Mouse (Mus musculus) G1E (cell line): Measurements from ENCODE around the gene Ogfrl1. TPM values are rescaled to one million over a fixed set of nuclear protein-coding genes. Genes with fewer than 3 reads are reported as not detected.

ENCODE experiments used
- ATAC-seq: 2 replicates; pipeline ENCODE4 v1.8.0; 2016; ENCODE audit warnings: mild to moderate bottlenecking; ENCODE audit not compliant: insufficient number of reproducible peaks, poor library complexity, low FRiP score, severe bottlenecking; ENCODE audit errors: extremely low read depth
- DNase-seq: peaks from one replicate; pipeline ENCODE4 v3.0.0; 2012; ENCODE audit warnings: low spot score
- H3K27me3 ChIP-seq: 2 replicates; pipeline ENCODE4 v1.6.1; 2012; ENCODE audit warnings: mild to moderate bottlenecking, low read length, inconsistent platforms; ENCODE audit not compliant: insufficient read depth
- H3K36me3 ChIP-seq: replicated peaks from 2 replicates; pipeline ENCODE3; 2012; ENCODE audit warnings: mild to moderate bottlenecking, inconsistent platforms
- H3K4me1 ChIP-seq: 2 replicates; pipeline ENCODE4 v1.6.1; 2012; ENCODE audit warnings: low read depth, low read length, inconsistent platforms, mixed read lengths; ENCODE audit not compliant: insufficient read depth
- H3K4me3 ChIP-seq: 2 replicates; pipeline ENCODE4 v1.5.1; 2012; ENCODE audit warnings: low read depth, mild to moderate bottlenecking, inconsistent platforms, low read length, moderate library complexity, mixed read lengths
- H3K9me3 ChIP-seq: replicated peaks from 2 replicates; pipeline ENCODE4 v1.6.1; 2012; ENCODE audit warnings: inconsistent platforms
- CTCF ChIP-seq: IDR thresholded peaks from 2 replicates; pipeline ENCODE4 v1.5.1; 2012; ENCODE audit warnings: low read depth, low read length, inconsistent platforms, mixed read lengths
- GATA1 ChIP-seq: IDR thresholded peaks from 2 replicates; pipeline ENCODE4 v1.6.1; 2012; ENCODE audit warnings: borderline replicate concordance, low read length, inconsistent platforms, mixed read lengths
- GATA2 ChIP-seq: IDR thresholded peaks from 2 replicates; pipeline ENCODE4 v1.6.1; 2012; ENCODE audit warnings: low read depth, low read length, inconsistent platforms, borderline replicate concordance
- POLR2AphosphoS5 ChIP-seq: IDR thresholded peaks from 2 replicates; pipeline ENCODE4 v1.6.1; 2012; ENCODE audit warnings: low read depth, low read length, inconsistent platforms; ENCODE audit not compliant: insufficient replicate concordance
- TAL1 ChIP-seq: conservative IDR thresholded peaks from 2 replicates; pipeline ENCODE4 v1.6.1; 2012; ENCODE audit warnings: low read depth, low read length, inconsistent platforms, mixed read lengths
- polyA plus RNA-seq: library from polyadenylated mRNA; stranded (reverse); fragments of >175 nt; gene quantifications from 2 replicates; pipeline ENCODE4 v1.2.3, GENCODE M21; 2012
- total RNA-seq, 2 experiments: library from RNA; stranded (forward) in 1 of 2; stranded (reverse) in 1 of 2; fragments of 200-1000 nt in 1 of 2; fragments of >200 nt in 1 of 2; fragmentation: Nextera tagmentation in 1 of 2; gene quantifications; 2 replicates each; pipeline ENCODE4 v1.2.3; 2014 to 2017

Ogfrl1 gene
- total and polyA plus RNA-seq, 3 experiments = 10.8 to 36.6 (median 13.5) TPM

DNA sequence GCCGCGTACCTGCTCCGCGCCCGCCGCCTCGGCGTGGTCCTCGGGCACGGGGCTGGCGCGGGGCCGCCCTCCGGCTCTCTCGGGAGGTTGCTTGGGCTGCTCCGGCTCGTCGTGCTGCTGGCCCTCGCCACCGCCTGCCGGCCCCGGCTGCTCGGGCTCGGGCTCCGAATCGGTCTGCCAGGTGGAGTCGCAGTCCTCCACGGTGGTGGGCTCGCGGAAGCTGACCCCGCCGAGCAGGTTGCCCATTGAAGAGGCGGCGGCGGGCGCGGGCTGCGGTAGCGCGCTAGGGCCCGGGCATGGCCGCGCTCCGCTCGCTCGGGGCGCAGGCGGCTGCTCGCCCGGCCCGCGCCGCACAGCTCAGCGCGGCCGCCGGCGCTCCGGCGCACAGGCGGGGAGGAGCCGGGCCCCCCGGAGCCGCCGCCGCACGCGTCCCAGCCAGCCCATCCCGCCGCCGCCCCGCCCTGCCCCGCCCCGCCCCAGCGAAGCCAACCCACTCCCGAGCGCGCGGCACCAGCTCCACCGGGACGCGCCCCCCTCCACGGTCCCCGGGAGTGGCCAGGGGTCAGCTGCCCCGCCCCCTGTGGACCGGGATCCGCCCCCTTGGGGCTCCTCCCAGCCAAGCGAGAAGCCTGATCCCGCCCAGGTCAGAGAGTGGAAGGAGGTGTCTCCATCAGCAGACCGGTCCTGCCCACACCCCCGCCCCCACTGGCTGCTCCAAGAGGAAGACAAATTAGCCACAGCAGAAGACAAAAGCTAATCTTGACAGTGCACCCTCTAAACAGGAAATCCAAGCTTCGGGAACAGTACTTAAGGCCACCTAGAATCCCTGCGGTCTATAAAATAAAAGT, 14.5 kb downstream of the Ogfrl1 start:
- peaks cover 37% of the 10 kb centered on the region for H3K4me1 ChIP-seq
- peak; percentile 98 for ATAC-seq
- peak overlapping the region; percentile 85 for H3K4me3 ChIP-seq

DNA sequence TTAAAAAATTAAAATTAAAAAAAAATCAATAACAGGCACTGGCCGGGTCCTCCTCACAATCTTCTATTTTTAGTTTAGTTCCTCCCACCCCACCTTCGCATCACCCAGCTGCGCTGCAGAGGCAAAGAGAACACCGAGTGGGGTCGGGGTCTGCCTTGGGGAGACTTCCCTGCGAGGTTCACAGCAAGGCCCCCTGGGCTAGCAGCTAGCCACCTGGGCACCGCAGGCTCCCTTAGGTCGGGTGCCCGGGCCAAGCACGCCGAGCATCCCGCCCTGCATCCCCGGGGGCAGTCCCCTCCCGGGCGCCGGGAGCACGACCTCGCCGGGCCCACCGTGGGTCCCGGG, 15.1 kb downstream of the Ogfrl1 start:
- no peaks in the 10 kb centered on the region for H3K9me3 ChIP-seq
- peaks cover 23% of the 10 kb centered on the region for H3K36me3 ChIP-seq
- peak overlapping the region; percentile 85 for H3K4me3 ChIP-seq
- peaks cover 37% of the 10 kb centered on the region for H3K4me1 ChIP-seq
- H3K27me3 ChIP-seq = no peaks in the 10 kb centered on the region
- no peak for ATAC-seq
- TF ChIP-seq TAL1 (no peak), GATA2 (no peak), CTCF (no peak), POLR2AphosphoS5 (no peak), GATA1 (no peak)
- peak; percentile 65 for DNase-seq

More for the DNA sequence above, 14.5 kb downstream of the Ogfrl1 start:
- no peak for TF ChIP-seq TAL1
- TF ChIP-seq GATA2 = no peak
- TF ChIP-seq CTCF = no peak
- no peak for TF ChIP-seq GATA1
- TF ChIP-seq POLR2AphosphoS5 = no peak
- H3K27me3 ChIP-seq = no peaks in the 10 kb centered on the region
- H3K36me3 ChIP-seq = peaks cover 18% of the 10 kb centered on the region
- DNase-seq = peak; percentile 97
- H3K9me3 ChIP-seq = no peaks in the 10 kb centered on the region

DNA sequence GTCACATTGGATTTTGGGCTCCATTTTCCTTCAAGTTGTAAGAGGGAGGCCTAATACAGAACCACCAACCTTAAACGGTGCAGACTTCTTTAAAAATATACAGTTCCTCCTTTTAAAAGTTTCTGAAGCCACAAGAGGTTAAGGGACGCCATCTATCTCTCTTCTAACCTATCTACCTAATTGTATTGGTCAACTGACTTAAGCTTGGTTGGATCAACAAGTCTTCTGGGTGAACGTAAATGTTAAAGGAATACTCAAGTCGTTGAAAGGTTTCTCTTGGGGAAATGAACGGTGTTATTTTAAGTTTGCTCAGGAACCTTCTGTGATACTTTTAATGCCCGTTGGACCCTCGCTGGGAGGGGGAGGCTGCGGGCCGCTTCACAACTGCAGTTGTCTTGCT, 15.5 kb downstream of the Ogfrl1 start:
- no peak for TF ChIP-seq GATA2
- TF ChIP-seq GATA1 = no peak
- no peak for TF ChIP-seq TAL1
- TF ChIP-seq POLR2AphosphoS5 = no peak
- no peak for TF ChIP-seq CTCF
- DNase-seq = peak; percentile 18
- Histone ChIP-seq H3K27me3 (no peaks in the 10 kb centered on the region), H3K36me3 (peaks cover 27% of the 10 kb centered on the region), H3K4me1 (peaks cover 37% of the 10 kb centered on the region), H3K4me3 (peak overlapping the region; percentile 85), H3K9me3 (no peaks in the 10 kb centered on the region)
- no peak for ATAC-seq

DNA sequence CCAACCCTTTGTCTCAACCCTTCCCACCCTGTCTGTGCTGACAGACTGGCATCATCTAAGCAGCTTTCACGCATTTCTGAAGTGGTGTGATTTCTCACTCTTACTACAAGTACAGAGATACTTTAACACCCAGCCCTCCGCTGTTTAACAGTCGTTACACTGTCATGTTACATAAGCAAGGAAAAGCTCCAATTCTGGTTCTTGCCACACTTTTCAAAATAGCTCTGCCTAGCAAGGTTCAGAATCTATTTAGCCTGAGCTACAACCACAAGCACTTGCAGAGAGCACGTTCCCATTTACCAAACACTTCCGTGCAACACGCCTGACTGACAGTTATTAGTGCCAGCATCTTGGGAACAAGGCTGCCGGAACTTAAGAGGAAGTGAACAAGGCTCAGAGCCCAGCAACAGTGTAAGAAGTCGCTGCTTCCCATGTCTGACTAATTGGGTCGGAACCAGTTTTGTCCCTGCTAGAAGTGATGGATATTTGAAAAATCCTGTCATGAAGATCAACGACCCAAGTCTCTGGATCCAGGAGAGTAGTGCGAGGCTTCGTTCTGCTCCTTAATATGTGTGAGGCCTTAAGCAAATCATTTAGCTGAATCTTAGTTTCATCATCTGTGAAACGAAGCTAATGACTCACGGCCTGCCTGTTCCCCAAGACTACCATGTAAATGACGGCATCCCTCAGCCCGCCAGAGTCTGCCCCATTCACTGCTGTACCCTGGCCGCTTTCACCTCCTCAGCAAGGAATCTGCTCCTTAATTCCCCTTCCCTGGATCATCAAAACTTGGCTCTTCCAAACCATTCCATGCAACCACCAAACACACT, 17.4 kb downstream of the Ogfrl1 start:
- Histone ChIP-seq H3K4me3 (no peak overlapping the region), H3K4me1 (peaks cover 37% of the 10 kb centered on the region), H3K36me3 (peaks cover 39% of the 10 kb centered on the region), H3K9me3 (no peaks in the 10 kb centered on the region), H3K27me3 (no peaks in the 10 kb centered on the region)
- DNase-seq (no peak), ATAC-seq (no peak)
- TF ChIP-seq CTCF (no peak), GATA2 (no peak), GATA1 (no peak), POLR2AphosphoS5 (no peak), TAL1 (no peak)

DNA sequence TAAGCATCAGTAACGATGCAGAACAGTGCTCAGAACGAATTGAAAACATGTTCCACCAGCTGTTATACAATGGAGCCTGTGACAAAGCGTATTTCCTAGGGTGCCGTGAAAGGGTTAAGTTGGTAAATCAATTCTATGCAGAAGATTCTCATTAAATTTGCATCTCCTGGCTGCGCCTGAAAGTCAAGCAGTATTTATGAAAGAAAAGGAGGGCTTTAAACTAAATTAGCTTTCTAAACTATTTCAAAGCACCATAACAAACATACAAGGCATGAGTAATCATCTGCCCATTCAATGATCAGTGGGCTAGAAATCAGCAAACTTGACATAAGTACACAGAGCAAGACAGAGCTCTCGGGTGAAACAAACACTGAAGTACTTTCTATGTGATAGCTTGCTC, 18.3 kb downstream of the Ogfrl1 start:
- Histone ChIP-seq H3K36me3 (peaks cover 40% of the 10 kb centered on the region), H3K9me3 (no peaks in the 10 kb centered on the region), H3K27me3 (no peaks in the 10 kb centered on the region), H3K4me1 (peaks cover 32% of the 10 kb centered on the region), H3K4me3 (no peak overlapping the region)
- TF ChIP-seq CTCF = no peak
- no peak for TF ChIP-seq GATA1
- no peak for TF ChIP-seq GATA2
- no peak for TF ChIP-seq TAL1
- no peak for TF ChIP-seq POLR2AphosphoS5
- DNase-seq (no peak), ATAC-seq (no peak)

DNA sequence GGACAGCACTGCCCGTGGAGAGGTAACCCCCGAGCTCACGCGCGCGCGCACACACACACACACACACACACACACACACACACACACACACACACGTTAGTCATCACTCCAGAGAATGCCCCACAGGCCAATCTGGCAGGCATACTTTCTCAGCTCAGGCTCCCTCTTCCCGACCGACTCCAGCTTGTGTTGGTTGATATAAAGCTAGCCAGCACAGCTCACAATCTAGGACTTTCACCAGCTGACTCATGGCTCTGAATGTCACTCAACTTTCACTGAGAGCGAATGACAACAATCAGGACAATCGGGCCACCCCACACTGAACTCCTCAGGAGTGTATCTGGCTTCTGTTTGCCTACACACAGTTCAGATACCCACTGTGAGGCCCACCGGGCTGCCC, 20.0 kb downstream of the Ogfrl1 start:
- no peak for TF ChIP-seq CTCF
- no peak for TF ChIP-seq TAL1
- no peak for TF ChIP-seq POLR2AphosphoS5
- no peak for TF ChIP-seq GATA1
- TF ChIP-seq GATA2 = no peak
- no peaks in the 10 kb centered on the region for H3K27me3 ChIP-seq
- peaks cover 52% of the 10 kb centered on the region for H3K36me3 ChIP-seq
- H3K4me1 ChIP-seq = peaks cover 22% of the 10 kb centered on the region
- H3K4me3 ChIP-seq = no peak overlapping the region
- H3K9me3 ChIP-seq = no peaks in the 10 kb centered on the region
- ATAC-seq (no peak), DNase-seq (no peak)
